Mouse (Mus musculus) cerebellum, postnatal 10 days (tissue): ENCODE results near the gene Notum.

Source experiments
- DNase-seq, 2 experiments: peaks; one replicate each; pipeline ENCODE4 v3.0.0; 2021; ENCODE audit warnings: mixed read lengths in 2 of 2

The Notum gene

DNA sequence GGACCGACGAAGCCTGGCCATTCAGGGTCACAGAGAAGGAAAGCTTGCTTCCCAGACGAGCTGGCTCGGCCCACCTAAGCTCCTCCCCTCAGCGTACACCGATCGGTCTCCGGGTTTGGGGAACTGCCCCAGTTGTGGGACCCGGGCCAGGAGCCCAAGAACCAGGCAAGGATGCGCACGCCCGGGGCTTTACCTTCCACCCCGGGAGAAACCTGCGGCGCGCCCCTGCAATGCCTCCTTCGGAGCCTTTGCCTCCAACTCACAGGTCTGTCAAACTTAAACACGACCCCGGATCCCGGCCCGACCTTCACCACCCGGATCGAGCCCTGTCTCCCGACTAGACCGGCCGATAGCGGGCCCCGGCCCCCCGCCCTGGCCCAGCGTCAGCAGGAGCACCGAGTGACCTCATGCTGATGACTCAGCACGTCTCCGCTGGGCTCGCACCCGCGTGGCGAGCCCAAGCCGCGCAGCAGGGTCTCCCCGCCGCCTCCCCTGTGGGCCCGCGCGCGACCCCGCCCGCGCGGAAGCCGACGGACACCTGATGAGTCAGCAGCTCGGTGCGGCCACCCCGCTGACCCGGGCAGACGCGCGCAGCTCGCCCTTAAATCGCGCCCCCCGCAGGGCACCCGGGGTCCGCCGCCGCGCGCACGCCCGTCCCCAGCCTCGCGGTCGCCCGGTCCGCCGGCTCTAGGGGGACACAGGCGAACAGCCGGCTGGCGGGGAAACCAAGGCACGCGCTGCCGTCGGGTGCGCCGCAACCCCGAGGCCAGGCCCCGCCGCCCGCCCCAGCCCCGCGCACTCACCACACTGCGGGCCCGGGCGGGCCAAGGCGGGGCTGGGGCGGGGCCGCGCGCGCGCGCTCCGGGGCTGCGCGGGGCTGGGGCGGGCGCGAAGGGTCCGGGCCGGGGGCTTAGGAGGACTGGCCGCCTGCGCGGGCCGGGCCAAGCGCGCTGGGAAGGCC is 28.1 kb downstream of the Notum start:
- DNase-seq: peak; percentile 73 to 75

DNA sequence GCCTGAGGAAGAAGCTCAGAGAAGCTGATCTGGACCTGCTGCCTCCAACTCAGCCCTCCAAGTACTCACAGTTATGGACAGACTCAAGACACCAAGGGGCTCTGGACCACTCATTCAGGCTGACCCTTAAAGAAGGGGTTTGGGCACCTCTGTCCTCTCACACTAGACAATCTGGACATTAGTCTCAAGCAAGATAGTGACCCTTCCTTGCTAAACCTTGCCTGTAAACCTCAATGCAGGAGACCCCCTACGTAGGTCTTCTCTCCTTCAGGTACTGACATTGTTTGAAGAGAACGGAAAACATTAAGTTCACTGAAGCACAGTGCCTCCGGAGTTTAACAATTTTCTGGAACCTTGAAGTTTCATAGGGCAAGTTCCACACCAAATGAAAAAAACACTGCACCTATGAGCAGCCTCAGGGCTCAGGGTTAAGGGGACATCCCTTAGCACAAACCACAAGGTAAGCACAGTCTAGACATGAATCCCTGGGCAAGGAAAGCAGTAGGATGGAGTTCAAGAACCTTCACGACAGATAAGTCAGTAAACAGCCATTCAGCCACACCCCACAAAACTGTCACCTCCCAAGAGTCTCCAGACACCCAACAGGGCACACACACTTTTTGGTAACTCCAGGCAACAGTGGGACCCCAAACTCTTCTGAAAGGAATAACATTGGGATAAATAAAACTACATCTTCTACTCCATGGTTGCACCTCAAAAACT is 29.1 kb downstream of the Notum start:
- no peak for DNase-seq

DNA sequence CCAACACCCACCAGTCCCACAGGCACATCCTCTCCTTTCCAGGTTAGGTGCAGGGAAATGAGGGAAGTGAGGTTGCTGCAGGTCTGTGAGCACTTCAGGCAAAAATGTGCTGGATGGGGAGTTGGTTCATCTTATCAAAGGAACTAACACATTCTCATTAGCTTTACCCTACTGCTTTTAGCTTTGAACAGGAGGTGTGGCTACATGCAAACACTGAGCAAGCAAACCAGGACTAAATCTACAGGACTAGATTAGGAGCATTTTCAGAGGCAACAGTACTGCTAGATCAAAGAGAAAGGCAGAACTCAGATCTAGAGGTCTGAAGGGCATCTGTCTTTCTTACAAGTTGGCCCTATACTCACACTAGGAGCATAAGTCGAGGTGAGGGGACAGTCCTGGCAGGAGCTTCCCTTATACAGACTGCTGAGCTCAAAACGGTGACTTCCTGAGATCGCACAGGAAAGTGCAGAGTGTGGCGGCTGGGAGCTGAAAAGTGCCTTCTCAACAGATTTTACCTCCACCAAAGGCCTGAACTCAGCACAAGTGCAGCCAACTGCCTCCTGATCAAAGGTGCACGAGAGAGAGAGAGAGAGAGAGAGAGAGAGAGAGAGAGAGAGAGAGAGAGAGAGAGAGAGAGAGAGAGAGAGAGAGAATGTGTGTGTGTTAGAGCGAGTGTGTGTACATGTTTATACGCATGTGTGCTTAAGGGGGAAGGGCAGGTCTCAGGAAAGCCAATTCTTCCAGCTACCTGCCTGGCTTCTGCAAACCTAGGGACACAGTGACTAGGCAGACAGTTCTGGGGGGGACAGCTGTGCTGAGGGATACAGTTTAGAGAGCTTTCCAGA is 29.9 kb downstream of the Notum start:
- no peak for DNase-seq

DNA sequence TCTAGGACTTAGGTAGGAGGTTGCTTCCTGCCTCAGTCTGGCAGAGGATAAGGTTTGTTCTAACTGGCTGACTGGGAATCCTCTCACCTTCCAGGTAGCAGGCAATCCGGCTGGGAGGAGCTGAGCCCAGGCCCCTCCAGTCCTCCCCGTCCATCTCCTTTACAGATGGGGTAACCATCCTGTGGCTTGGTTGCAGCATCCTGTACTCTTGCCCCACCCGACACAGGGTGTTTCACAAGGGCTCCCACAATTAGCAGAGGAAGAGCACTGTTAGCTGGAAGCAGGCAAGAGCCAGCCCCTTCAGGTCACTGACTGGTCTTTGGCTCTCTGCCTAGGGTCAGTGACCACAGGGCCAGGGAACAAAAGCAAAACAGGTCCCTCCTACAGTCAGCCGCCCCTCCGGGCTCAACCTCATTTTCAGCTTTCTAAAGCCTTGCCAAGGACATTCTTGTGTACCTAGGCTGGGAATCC is 30.5 kb downstream of the Notum start:
- DNase-seq: no peak

DNA sequence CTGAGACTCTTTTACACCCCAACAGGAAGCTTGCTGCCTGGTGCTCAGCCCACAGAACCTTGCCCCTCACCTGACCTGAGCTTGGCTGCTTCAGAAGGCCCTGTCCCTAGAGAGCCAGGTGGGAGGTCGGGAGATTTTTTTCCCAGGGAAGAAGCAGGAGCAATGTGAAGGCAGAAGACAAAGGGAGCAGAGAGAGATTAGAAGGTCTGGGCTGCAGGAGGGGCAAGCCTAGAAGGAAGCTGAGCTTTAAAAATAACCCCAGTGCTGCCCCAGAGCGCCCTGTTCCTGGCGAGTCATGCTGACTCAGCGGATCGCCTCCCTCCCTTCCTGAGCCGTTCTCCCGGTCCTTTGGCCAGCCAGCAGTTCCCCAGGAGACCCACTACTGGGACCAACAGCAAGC is 31.1 kb downstream of the Notum start:
- no peak for DNase-seq

DNA sequence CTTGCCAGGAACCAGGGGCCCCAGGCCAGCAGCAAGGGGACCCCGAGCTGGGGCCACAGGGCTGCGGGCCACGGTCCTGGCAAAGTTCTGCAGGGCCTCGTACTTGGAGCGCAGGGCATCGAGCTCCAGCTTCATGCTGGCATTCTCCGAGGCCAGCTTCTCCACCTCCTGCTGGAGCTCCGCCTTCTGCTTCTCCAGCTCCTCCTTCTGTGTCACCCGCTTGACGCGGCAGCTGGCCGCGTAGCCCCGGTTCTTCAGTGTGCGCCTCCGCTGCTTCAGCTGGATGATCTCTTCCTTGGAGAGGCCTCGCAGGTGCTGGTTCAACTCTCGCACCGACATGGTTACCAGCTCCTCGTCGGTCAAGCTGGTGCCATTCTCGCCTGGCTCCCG is 31.6 kb downstream of the Notum start:
- DNase-seq: peak in 1 of 2 experiments; percentile 40

DNA sequence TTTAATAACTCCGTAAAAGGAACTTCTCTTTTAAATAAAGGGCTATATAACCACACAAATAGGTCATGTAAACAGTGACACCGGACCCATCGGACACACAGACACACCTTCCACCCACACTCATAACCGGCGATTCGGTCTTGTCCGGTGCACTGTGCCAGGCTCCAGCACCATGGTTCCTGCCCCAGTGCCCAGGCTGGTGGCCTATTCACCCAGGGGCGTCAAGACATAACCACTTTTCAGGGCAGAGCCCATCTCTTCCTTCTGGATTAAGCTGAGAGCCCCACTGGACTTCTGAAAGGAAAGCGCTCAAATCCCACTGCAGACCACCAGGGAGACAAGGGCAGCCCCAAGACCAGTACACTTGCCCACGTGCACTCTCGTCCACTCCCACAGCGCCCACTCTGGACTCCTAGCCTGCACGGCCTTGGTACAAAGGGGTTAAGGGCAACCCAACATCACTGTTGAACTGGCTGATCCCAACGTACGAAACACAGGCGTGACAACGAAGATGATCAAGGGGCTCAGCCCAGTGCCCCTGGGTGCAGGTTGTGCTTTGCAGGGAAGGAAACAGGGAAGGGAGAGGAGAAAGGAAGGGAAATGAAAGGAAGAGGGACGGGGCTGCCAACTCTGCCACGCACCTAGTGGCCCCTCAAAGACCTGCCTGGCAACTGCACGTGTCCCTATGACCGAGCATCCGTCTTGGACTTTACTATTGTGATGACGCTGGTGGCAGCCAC is 32.2 kb downstream of the Notum start:
- DNase-seq: no peak

DNA sequence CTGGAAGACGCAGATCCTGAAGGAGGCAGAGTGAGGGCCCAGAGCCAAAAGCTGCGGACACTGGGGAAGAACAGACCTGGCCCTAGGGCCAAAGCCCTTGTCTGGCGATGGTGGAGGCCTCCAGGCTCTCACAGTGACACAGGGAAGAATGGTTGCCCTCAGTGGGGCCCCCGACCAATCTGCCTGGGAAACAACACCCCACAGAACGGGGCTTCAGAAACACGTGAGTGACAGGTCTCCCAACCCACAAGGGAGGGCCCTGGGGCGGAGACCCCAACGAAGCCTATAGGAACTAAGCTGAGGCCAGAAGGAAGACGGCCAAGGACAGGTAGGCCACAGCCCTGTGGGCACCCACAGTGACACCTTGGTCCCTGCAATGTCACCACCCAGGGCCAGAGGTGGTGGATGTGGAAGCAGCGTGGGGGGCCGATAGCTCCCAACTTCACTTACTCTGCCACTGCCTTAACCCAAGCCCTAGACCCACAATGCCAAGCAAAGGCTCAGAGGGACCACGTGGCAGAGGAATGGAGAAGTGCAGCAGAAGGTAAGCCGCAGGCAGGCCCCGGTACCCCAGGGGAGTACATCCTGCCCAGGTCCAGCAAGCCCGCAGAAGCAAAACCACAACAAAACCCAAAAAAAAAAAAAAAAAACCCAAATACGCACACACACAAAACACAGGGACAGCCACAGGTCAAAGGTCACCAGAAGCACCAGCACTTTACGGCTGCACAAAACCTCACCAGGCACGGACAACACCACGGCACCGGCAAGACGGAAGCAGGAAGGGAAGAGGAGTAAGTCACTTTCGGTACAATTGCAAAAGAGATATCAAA is 33.3 kb downstream of the Notum start:
- no peak for DNase-seq

DNA sequence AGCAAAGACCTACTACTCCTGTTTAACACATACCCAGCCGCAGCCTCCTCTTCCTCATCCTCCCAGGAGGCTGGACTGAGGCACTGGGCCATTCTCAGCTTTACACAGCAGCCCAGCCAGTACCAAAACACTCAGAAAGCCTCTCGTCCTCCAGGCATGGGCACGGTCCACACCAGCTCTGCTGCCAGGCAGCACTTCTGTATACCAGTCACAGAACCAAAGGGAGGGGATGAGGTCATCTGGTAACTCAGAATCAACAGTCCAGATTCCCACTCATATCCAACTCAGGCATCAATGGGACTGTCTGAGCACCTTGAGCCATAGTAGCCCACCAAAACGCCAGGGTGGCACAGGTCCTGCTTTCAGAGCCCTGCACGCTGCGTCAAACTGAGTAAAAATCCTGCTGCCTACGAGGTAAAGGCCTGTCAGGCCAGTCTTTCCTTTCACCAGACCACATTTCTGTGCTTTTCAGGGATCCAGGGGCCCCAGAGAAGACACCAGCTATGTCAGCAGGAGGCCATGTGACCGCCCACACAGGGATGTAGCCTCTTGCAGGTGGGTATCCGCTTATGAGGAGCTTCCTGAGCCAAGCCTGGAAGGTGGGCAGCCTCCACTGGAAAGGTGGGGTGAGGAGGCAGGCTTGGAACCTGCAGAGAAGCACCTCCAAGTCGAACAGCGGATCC is 34.0 kb downstream of the Notum start:
- DNase-seq: no peak

DNA sequence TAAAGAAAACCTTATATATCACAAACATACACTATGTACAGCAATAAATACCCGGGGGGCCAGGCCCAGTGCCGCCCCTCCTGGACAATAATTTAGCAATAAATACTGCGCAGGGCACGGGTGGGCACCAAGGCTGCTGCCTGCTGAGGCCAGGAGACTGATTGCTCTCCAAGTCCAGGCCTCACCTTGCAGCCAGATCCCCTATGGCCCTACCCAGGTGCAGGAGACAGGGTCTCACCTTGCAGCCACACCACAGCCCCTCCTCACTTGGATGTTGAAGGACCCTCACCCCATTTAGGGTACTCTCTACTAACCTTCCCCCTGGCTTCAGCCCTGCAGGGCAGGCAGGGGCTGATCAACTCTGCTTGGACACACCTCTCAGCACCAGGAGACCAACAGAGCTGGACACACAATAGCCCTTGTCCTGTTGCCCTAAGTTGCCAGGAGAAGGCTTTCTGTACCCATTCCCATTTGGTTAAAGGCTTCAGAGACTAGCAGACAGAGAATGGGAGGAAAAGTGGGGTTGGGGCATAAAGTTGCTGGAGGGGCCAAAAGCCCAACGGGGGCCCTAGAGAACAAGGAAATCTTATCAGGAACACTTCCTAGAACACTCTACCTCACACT is 35.7 kb downstream of the Notum start, which contains the start of gene Sirt7:
Sirt7 (minus strand) TSS at position 89 of the 624 bp plus-strand sequence.
- no peak for DNase-seq

DNA sequence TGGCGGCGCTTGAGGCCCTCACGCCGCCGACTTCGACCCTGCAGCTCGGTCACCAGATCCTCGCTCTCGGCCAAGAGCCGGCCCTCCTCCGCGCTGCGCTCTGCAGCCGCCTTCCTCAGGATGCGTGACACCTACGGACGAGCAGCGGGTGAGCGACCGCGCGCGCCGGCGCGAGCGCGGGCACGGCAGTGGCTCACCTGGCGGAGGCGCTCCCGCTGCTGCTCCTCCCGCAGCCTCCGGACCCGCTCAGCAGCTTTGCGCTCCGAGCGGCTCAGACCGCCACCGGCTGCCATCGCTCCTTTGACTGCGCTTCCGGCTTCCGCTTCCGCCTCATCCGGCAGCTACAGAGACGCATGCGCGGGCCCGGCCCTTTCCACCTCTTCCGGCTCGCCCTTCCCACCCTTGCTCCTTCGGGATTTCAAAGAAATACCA is 36.3 kb downstream of the Notum start:
- peak; percentile 90 to 93 for DNase-seq

DNA sequence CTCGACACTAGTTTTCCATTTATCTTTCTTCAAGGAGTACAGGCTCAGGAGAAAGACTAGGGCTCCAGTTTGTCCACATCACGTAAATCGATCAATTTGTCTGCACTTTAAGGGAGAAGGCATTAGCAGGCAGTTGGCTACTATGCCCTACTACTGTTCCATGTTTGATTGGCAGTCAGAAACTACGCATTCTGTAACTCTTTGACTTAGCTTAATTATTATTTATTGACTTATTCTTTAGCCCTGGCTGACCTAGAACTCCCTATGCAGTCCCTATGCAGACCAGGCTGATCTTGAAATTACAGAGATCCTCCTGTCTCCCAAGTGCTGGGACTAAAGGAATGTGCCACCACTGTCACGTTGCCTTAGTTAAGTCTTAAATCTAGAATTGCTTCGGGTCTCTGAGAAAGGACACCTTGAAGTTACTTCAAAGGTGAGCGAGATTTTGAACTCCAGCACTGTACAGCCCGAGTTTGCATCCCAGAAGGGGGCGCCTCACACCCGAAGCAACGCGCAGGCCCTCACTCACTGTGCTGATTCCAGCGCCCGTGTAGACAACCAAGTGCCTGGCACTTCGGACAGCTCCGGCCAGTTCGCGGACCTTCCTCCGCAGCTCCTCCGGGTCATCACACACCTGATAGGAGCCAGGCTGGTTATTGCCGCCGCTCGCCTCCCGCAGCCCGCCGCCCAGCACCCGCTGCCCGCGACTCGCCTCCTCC is 36.9 kb downstream of the Notum start:
- DNase-seq: peak; percentile 79 to 80

DNA sequence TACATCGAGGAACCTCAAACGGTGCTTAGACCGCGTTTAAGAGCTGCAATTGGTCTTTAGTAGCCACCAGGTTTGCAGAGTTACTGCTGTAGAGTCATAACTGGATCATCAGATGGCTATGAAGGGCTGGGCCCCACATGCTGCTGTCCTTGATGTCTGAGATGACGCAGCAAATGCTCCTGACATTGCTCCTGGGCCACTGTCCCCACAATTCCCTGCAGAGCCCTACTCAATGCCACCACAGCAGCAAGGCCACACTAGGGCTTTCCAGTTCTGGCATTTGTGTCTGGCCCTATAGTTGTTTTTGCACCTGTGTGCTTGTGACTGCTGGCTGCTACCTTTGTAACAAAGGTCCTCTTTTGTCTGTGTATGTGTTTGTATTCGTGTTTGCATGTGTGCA is 38.2 kb downstream of the Notum start:
- DNase-seq: no peak

DNA sequence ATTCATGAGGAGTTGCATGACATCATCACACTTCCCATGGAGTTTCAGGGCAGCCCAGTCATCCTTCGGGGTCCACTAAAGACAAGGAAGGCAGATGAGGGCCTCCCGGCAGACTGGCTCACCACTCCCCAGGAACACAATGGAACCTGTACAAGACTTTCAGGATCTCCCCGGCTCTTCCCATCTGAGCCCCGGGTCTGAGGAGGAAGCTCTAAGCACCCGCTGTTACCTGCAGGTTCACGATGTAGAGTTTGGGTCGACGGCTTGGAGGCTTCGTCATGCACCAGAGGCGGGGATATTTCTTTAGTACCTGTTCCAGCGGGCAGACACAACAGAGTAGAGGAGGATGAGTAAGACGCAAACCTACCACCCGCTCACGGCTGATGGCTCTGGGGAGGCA is 40.8 kb downstream of the Notum start:
- no peak for DNase-seq

DNA sequence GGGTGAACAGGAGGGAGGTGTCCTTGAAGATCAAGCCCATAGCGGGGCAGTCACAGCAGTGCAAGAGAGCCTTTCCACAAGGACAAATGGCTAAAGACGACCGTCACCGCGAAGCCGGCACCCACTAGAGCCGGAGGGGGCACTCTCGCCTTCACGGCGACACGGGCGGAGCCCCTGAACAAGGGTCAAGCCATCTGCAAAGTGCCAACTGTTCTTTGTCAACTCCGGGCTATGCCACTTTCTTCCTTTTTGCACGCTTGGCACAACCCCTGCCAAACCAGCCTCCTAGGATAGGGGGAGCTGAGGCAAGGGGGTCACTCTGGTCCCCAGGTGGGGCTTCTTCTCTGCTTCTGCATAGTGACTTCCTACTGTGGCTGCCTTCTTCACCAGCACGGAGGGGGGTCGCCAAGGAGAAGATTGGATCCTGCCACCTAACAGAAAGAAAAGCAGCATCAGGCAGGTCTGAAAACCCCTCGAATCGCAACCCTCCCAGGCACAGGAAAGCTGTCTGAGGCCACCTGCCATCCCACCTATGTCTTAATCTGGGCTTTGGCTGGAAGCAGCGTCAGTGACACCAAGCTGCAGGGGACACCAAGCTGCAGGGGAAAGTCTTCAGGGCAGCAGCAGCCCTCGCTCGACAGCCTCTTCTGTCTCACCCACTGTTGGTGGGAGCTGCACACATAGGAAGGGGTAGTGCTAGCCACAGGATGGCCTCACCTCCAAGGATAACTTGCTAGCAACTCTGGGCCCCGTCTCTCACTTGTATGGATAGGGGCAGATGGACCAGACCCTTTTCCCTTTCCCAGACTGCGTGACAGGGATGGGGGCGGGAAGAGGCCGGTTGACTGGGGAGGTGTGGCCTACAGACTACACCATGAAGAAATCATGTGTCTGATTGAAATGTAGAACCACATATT is 42.1 kb downstream of the Notum start:
- DNase-seq: peak in 1 of 2 experiments; percentile 23

DNA sequence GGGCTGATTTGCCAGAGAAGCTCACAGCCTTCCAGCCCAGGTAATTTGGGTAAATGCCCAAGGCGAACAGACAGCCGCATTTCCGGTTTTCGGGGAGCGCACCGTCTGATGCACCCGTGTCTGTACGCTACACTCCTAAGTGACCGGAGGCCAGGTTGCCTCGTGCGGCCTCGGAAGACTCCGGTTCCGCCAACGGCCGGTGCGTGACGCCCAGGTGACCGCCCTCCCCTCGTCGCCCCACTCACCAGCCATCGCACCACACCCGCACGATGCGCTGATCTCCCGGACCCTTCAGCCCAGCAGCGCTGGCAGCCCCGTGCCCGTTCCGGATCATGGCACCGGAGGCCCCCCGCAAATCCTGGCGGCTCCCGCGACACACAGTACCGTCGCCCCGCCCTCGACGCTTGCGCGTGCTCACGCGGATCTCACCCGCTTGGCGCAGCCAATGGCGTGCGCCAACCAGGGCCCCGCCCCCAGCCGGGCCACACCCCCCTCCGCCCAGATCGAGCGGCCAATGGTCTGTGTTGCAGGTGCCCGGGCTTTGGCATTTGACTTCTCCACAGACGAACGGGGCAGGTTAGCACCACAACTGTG is 43.4 kb downstream of the Notum start, which contains the start of gene Pcyt2:
Pcyt2 (minus strand) TSS at position 418 of the 594 bp plus-strand sequence.
- peak; percentile 98 for DNase-seq

DNA sequence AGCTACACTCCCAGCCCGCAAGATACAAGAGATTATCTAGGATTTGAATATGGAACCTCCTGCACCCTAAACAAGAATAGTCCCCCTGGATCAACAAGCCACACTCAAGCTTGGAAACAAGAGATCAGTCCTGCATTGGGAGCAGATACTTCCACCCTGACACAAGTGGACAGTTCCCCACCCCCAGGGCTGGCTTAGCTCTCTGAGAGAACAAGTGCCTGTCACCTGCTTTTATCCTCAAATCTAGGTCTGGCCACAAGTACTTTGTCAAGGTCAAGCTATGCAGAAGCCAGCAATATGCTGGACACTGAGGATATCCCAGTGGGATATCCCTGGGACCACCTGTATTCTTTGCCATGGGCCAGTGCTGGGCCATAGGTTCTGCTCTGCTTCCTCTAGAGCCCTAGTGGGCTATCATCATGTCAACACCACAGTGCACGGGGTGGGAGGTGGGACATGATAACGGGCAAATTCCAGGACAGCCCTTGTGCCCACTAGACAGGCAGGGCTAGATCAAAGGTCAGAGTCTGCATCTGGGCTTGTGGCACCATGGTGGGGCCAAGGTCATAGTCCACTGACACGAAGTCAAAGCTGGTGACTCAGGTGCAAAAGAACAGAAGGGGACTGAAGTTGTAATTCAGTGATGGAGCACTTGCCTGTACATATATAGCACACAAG is 44.2 kb downstream of the Notum start:
- DNase-seq: peak in 1 of 2 experiments; percentile 39
